Mouse (Mus musculus): ENCODE data around the gene Bmpr2.

GRCm38 (mm10) chr1:59913869-59914225 is 150.6 kb downstream of the Bmpr2 start:
- TF ChIP-seq POLR2A (IDR thresholded peaks at IDR 0.05; ENCODE audit: low read depth, low read length) (no peak), CTCF (IDR thresholded peaks at IDR 0.05; ENCODE audit: extremely low read depth, insufficient read length, insufficient replicate concordance, low read depth, low read length) (no peak)
